Mouse (Mus musculus): ENCODE results near the gene Prl2a1.
"Not testable (repeated sequence)": the region's sequence is repeated elsewhere in the genome, so short reads cannot be mapped to it uniquely, and the experiment has no call there.

Gene Prl2a1

DNA sequence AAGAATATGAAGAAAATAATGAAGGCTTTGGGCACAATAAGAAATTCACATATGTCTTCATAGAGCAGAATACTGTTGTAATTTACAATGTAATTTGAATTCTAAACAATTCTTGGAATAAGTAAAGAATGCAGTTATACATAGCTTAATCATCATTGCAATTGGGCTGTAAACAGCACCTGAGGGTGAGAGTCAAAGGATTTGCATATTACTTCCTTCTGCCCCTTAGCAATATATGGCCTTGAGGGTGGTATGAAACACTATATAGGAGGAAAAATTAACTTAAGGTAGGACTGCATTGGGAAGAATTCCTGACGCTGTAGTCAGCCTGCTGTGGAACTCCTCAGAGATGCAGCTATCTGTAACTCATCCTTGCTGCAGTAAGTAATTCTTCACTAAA is at the start of gene Prl2a1:
TSS of gene Prl2a1 (plus strand) at position 301 of the 400 bp plus-strand sequence.
- in situ Hi-C loops (cut with MboI, MseI): no loop called here

DNA sequence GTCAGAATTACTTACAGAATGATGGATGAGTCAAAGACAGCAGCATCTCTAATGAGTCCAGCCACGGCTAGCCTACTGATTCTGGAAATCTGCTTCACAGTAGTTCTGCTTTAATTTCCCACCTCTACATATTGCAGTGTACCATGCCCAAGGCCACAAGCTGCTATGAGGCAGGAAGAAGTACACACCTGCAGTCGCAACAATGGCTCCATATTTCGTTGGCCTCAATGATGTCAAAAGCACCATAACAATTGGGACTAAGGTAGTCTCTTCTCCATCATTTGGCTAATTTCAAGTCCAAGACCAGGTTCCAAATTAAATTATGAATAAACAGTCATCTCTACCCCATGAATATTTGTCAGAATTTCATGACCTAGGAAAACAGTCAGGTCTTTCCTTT is 20.8 kb upstream of the Prl2a1 start, which contains the start of gene Prl7c1:
TSS of gene Prl7c1 (minus strand) at position 101 of the 400 bp plus-strand sequence.
- in situ Hi-C loops (cut with MboI, MseI): not testable (repeated sequence)

DNA sequence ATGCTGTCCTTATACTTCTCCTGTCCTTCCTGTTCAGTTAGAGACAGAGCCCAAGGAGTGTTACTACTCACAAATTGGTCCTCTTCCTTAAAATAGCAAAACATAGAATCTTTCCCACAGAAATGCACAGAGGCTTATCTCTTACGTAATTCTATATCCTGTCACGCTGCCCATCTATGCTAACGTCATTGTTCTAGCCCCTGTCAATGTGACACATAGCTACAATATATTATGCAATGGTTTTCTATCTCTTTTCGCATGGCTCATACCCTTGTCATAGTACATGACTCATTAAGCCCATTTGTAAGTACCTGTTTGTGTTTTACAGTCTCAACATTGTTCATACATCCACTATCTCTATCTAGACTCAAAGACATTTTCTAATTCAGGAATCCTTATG is 2.2 kb upstream of the Prl2a1 start:
- in situ Hi-C loops (cut with MboI, MseI): no loop called here

DNA sequence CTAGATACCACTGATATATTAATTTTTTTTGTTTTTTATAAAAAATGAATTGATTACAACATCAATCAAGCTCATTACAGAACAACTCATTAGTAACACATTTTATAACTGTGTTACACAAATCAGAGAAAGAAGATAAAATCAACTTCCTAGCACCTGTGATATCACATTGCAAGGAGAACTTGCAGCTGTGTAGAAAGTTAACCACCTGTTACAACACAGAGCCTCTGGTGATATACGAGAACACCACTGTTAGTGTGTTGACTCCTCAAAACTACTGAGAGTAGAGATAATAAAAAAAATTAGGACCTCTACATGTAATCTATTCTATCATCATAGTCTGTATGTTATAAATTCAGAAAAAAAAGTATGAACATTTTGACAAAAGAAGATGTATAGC is 1.3 kb downstream of the Prl2a1 start:
- in situ Hi-C loops (cut with MboI, MseI): no loop called here

DNA sequence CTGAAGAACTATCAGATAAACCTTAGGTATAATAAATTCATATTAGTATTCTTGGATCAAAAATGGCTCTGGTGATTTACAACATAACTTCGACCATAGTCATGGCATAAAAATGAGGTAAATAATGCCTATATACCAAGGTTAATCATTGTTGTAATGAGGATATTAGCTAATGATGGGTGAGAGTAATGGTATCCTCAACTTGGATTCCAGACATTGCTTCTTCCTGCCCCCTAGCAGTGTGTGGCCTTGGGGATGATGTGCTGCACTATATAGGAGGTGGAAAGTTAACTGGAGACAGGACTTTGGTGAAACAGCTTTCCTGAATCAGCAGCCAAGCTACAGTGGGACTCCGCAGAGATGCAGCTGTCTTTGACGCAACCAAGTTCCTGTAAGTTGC is 47.6 kb downstream of the Prl2a1 start, which contains the start of gene Prl2c1:
TSS of gene Prl2c1 (plus strand) at position 301 of the 400 bp plus-strand sequence.
- in situ Hi-C loops (cut with MboI, MseI): no loop called here
